Mouse (Mus musculus) small intestine, adult 2 months (tissue): Measurements from ENCODE around the gene Kdm1a.

Experiments used
- CTCF ChIP-seq: fragments of 200-500 bp; IDR thresholded peaks from 2 replicates; pipeline ENCODE4 v1.5.1; 2012; ENCODE audit warnings: low read depth, mild to moderate bottlenecking, control low read depth, inconsistent platforms, low read length, moderate library complexity, mixed read lengths; ENCODE audit not compliant: insufficient replicate concordance, insufficient read length; ENCODE audit errors: extremely low read depth
- POLR2A ChIP-seq: fragments of 200-500 bp; IDR thresholded peaks from 2 replicates; pipeline ENCODE4 v1.6.1; 2012; ENCODE audit warnings: low read depth, mild to moderate bottlenecking, control low read depth, inconsistent platforms, low read length, moderate library complexity

GRCm38 (mm10) chr4:136626590-136626989 lies 24.1 kb upstream of the Kdm1a start:
- TF ChIP-seq CTCF: no peak
- no peak for TF ChIP-seq POLR2A
